Mouse (Mus musculus) cortical plate, adult 2 months (tissue): Measurements from ENCODE around the gene Ksr1.

Source experiments
- CTCF ChIP-seq: fragments of 200-500 bp; IDR thresholded peaks from 2 replicates; pipeline ENCODE4 v1.5.1; 2011; ENCODE audit warnings: mild to moderate bottlenecking, control low read depth, low read length; ENCODE audit not compliant: insufficient read depth; ENCODE audit errors: extremely low read depth
- POLR2A ChIP-seq: fragments of 200-500 bp; IDR thresholded peaks from 2 replicates; pipeline ENCODE4 v1.6.1; 2011; ENCODE audit warnings: mild to moderate bottlenecking, low read length, control low read depth; ENCODE audit not compliant: insufficient read depth; ENCODE audit errors: extremely low read depth

- TF ChIP-seq CTCF (no peak), POLR2A (no peak)
These were observed 3.1 kb upstream of the Ksr1 start for GRCm38 (mm10) chr11:79149295-79149694.
